Mouse (Mus musculus) stomach, embryonic 14.5 days (tissue): ENCODE measurements around the gene Nhlrc2. TPM values are rescaled to one million over a fixed set of nuclear protein-coding genes. Genes with fewer than 3 reads are reported as not detected.
A peak's percentile ranks its signal among the peaks of the same experiment; 100 is the strongest.

Source experiments
- ATAC-seq: fragments of 200-750 bp; cut with Nextera tagmentation; 2 replicates; pipeline ENCODE4 v1.8.0; 2017; ENCODE audit warnings: low read depth, moderate TSS enrichment; ENCODE audit not compliant: insufficient number of reproducible peaks, insufficient read depth, low FRiP score
- H3K27ac ChIP-seq: fragments of 300-500 bp; sonication (generic); 2 replicates; pipeline ENCODE4 v1.5.1; 2014; ENCODE audit warnings: mild to moderate bottlenecking, low read length, moderate library complexity, mixed read lengths
- H3K27me3 ChIP-seq: fragments of 300-500 bp; sonication (generic); 2 replicates; pipeline ENCODE4 v1.6.1; 2014; ENCODE audit warnings: low read length, control low read depth, mixed read lengths; ENCODE audit not compliant: control insufficient read depth, insufficient read depth
- H3K36me3 ChIP-seq: fragments of 300-500 bp; sonication (generic); 2 replicates; pipeline ENCODE4 v1.6.1; 2014; ENCODE audit warnings: mild to moderate bottlenecking, control low read depth, low read length, moderate library complexity, mixed read lengths; ENCODE audit not compliant: control insufficient read depth, insufficient read depth
- H3K4me1 ChIP-seq: fragments of 300-500 bp; sonication (generic); 2 replicates; pipeline ENCODE4 v1.6.1; 2014; ENCODE audit warnings: low read length, control low read depth, mixed read lengths; ENCODE audit not compliant: control insufficient read depth, insufficient read depth
- H3K4me2 ChIP-seq: fragments of 300-500 bp; sonication (generic); replicated peaks from 2 replicates; pipeline ENCODE4 v1.6.1; 2014; ENCODE audit warnings: low read depth, low read length, control low read depth
- H3K4me3 ChIP-seq: fragments of 300-500 bp; sonication (generic); 2 replicates; pipeline ENCODE4 v1.5.1; 2014; ENCODE audit warnings: low read depth, low read length, control low read depth
- H3K9ac ChIP-seq: fragments of 300-500 bp; sonication (generic); replicated peaks from 2 replicates; pipeline ENCODE4 v1.6.1; 2014; ENCODE audit warnings: low read depth, mild to moderate bottlenecking, control low read depth, low read length, moderate library complexity, mixed read lengths
- H3K9me3 ChIP-seq: fragments of 300-500 bp; sonication (generic); 2 replicates; pipeline ENCODE4 v1.6.1; 2016; ENCODE audit warnings: low read depth, low read length, control low read depth; ENCODE audit not compliant: control insufficient read depth
- WGBS: fragments of 180-500 bp; shearing (Covaris S2); extraction: QIAGEN DNeasy Blood & Tissue Kit; methylation state at CpG from one replicate; pipeline ENCODE4 v1.1.7; 2014; 5-methylcytosine and 5-hydroxymethylcytosine counted together
- polyA plus RNA-seq: library from polyadenylated mRNA; unstranded; fragments of >200 nt; fragmentation: Nextera tagmentation; extraction: Ambion mirVana; gene quantifications from 2 replicates; pipeline ENCODE4 v1.2.1, GENCODE M21; 2014

Nhlrc2 gene
- polyA plus RNA-seq, 1 experiment from 2014 or later = 20.9 TPM

DNA sequence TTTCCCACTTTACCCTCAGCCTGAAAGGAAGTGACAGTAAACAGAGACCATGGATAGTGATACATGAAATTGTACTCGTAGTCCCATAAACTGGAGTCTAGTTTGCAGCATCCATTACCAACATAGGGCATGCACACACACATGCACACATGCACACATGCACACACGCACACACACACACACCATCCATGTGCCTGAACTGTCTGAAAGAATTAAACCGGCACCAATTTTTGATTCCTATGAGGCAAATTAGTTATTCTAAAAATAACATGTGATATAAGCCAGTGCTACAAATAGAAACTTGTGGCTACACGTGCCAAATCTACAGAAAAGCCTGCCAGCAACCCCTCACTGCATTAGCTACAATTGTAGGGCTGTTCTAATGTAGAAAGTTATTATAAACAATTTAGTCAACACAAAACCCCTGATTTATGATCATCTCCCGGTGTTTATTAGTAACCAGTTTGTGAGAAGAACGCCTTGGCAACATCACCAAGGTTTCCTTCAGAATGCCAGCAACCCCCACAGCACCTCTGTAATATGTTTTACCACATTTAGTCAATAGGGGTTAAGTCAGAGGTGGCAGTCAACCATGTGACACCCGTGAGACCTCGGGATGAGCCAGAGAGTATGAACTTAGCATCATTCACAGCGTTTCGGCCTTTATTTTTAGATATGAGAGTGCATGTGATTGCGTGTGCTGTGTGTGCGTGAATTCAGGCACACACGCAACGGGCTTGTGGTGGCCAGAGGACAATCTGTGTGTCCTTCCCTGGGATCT lies 14.6 kb upstream of the Nhlrc2 start:
- Histone ChIP-seq H3K4me1 (0 out of 2 replicates have a peak, but pooled peaks cover 4% of the 10 kb centered on the region), H3K4me2 (no peak overlapping the region), H3K27ac (peak overlapping the region; percentile 52; the same call in 1 of the 2 replicates), H3K27me3 (no peaks in the 10 kb centered on the region), H3K9ac (no peak overlapping the region), H3K9me3 (no peaks in the 10 kb centered on the region), H3K4me3 (no peak overlapping the region), H3K36me3 (peaks cover 13% of the 10 kb centered on the region)
- WGBS = 70% methylated on average over 14 of the region's 14 CpGs
- ATAC-seq = no peak

DNA sequence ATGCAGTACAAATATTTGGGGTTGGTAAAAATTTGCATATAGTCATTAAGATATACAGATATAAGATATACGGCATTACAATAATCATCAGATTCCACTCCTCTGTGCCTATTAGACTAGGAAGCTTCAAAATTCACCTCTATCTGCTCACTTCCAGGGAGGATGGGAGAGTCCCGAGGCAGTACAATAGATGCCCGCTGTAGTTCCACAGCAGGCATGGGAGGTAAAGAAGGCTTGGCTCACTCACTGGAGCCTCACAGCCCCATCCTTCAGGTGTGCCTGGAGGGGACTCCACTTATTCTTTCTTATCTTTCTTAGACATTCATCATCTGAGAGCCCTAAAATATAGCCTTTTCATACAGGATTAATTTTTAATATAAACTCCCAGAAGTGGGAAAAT lies 13.7 kb upstream of the Nhlrc2 start:
- H3K4me1 ChIP-seq = 0 out of 2 replicates have a peak, but pooled peaks cover 4% of the 10 kb centered on the region
- H3K9ac ChIP-seq = no peak overlapping the region
- WGBS = 81% methylated on average over 3 of the region's 3 CpGs
- H3K36me3 ChIP-seq = peaks cover 13% of the 10 kb centered on the region
- ATAC-seq = no peak
- no peak overlapping the region for H3K4me2 ChIP-seq
- no peaks in the 10 kb centered on the region for H3K9me3 ChIP-seq
- H3K4me3 ChIP-seq = no peak overlapping the region
- peak overlapping the region; percentile 69; the same call in 1 of the 2 replicates for H3K27ac ChIP-seq
- H3K27me3 ChIP-seq = no peaks in the 10 kb centered on the region

DNA sequence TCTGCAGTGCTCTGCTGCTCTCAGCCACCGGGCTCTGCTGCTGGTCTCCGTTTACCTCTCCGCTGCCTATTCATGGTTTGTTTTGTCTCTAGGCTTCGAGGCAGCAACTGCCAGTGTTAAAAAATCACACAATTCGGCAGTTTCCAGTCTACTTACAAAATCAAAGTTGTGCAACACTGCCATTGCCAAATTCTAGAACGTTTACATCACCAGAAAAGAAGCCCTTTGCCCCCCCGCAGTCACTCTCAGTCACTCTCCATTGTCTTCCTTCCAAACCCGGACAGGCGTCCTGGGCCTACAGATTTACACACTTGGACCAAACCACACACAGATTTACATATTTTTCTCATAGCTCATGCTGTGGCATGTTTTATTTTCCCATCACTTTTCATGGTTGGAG lies 13.0 kb upstream of the Nhlrc2 start:
- no peak overlapping the region for H3K9ac ChIP-seq
- 0 out of 2 replicates have a peak, but pooled peaks cover 4% of the 10 kb centered on the region for H3K4me1 ChIP-seq
- H3K27me3 ChIP-seq = no peaks in the 10 kb centered on the region
- peaks cover 13% of the 10 kb centered on the region for H3K36me3 ChIP-seq
- no peak overlapping the region for H3K4me2 ChIP-seq
- WGBS = 67% methylated on average over 9 of the region's 9 CpGs
- no peak overlapping the region for H3K4me3 ChIP-seq
- peak overlapping the region; percentile 69 for H3K27ac ChIP-seq
- ATAC-seq = no peak
- no peaks in the 10 kb centered on the region for H3K9me3 ChIP-seq

DNA sequence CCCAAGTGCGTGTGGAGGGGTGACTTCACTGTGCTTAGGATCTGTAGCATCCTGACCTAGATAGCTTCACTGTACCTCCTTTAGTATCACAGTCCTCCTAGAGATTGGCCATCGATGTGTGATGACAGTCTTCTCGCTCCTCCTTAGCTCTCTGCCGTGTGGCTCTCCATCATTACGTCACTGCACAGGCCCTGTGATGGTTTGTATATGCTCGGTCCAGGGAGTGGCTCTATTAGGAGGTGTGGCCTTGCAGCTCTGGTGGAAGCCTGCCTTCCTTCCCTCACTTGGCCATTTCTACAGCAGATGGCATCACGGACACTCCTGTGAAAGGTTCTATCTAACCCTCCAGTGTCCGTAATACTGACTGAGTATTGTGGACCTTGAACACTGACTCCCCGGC lies 12.3 kb upstream of the Nhlrc2 start:
- no peak for ATAC-seq
- H3K27me3 ChIP-seq = no peaks in the 10 kb centered on the region
- H3K27ac ChIP-seq = no peak overlapping the region
- no peaks in the 10 kb centered on the region for H3K9me3 ChIP-seq
- peaks cover 13% of the 10 kb centered on the region for H3K36me3 ChIP-seq
- WGBS = 77% methylated on average over 9 of the region's 9 CpGs
- H3K4me2 ChIP-seq = no peak overlapping the region
- H3K4me3 ChIP-seq = no peak overlapping the region
- 0 out of 2 replicates have a peak, but pooled peaks cover 4% of the 10 kb centered on the region for H3K4me1 ChIP-seq
- no peak overlapping the region for H3K9ac ChIP-seq

DNA sequence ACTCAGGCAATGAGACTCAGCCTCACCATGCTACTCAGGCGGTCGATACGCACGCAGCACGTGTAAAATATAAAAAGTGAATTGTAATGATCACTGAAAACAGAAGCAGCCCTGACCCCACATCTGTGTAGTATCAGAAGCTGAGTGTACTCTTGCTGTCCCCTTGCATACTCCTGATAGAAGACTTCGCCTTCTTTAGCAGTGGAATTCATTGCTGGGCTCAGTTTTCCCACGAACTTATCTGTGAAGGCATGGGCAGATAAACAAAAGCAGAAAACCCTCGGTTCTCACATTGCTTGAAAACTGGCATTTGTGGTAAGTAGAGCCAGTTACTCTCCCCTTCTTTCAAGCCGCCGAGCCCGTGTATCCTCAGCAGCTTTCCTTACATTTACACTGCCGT lies 4.7 kb upstream of the Nhlrc2 start:
- 89% methylated on average over 12 of the region's 12 CpGs for WGBS
- H3K36me3 ChIP-seq = peaks cover 12% of the 10 kb centered on the region
- no peak overlapping the region for H3K4me2 ChIP-seq
- no peak overlapping the region for H3K27ac ChIP-seq
- no peak overlapping the region for H3K4me3 ChIP-seq
- no peak for ATAC-seq
- H3K27me3 ChIP-seq = no peaks in the 10 kb centered on the region
- H3K9ac ChIP-seq = no peak overlapping the region
- no peaks in the 10 kb centered on the region for H3K9me3 ChIP-seq
- peaks cover 5% of the 10 kb centered on the region; the same call in 1 of the 2 replicates for H3K4me1 ChIP-seq

DNA sequence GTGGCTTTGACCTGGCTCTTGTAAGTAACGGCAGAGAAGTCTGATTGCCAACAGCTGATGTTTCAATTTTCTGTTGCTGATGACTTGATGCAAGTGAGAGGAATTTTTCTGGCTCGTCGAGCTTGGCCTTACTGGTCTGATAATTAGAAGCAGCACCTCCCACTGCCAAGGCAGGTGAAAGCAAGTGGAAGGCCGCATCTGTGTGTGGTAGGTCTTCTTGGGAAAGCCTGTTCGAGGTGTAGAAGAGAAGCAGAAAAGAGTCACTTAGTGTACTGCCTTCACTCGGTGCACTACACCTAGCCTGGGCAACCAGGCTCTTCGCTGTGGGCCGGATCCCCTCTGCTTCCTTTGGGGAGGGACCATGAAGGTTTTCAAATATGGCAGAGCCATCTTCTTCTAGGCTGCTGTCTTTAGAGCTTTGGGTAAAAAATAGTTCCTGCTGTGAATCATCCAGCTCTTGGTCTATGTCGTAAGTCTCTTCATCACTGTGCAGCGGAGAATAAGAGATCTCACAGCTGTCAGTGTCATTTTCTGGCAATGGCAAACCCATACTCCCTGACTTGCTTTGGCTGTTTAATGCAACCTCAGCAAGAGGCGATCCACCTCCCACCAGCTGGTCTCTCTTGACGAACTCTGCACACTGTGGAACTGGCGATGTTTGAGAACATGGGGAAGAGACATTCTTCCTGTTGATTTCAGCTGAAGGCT lies 3.2 kb upstream of the Nhlrc2 start:
- Histone ChIP-seq H3K9me3 (no peaks in the 10 kb centered on the region), H3K4me3 (no peak overlapping the region), H3K27ac (peak overlapping the region; percentile 11; the same call in 1 of the 2 replicates), H3K36me3 (peaks cover 12% of the 10 kb centered on the region), H3K27me3 (no peaks in the 10 kb centered on the region), H3K4me2 (no peak overlapping the region), H3K4me1 (peaks cover 8% of the 10 kb centered on the region; the same call in 1 of the 2 replicates), H3K9ac (no peak overlapping the region)
- ATAC-seq = no peak
- WGBS = 81% methylated on average over 13 of the region's 13 CpGs

DNA sequence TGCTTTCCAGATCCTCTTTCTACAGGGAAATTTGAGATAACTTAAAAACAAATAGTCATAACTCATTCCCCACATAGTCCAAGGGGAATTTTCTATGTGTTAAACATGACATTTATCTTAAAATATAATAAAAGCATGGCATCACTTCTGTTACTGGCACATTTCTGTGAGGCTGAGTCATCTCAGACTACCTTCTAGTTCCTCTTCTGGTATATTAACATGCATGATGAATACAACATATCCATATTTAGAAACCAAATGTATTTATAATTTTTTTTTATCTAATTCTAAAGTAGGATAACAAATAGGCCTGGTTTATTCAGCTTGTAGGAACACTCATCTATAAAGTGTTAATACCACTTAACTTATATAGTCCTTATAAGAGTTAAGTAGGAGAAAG lies 2.0 kb upstream of the Nhlrc2 start:
- Histone ChIP-seq H3K4me1 (peaks cover 13% of the 10 kb centered on the region), H3K36me3 (peaks cover 12% of the 10 kb centered on the region), H3K27ac (no peak overlapping the region), H3K27me3 (no peaks in the 10 kb centered on the region), H3K9me3 (no peaks in the 10 kb centered on the region), H3K4me2 (no peak overlapping the region), H3K4me3 (no peak overlapping the region), H3K9ac (no peak overlapping the region)
- ATAC-seq = no peak

DNA sequence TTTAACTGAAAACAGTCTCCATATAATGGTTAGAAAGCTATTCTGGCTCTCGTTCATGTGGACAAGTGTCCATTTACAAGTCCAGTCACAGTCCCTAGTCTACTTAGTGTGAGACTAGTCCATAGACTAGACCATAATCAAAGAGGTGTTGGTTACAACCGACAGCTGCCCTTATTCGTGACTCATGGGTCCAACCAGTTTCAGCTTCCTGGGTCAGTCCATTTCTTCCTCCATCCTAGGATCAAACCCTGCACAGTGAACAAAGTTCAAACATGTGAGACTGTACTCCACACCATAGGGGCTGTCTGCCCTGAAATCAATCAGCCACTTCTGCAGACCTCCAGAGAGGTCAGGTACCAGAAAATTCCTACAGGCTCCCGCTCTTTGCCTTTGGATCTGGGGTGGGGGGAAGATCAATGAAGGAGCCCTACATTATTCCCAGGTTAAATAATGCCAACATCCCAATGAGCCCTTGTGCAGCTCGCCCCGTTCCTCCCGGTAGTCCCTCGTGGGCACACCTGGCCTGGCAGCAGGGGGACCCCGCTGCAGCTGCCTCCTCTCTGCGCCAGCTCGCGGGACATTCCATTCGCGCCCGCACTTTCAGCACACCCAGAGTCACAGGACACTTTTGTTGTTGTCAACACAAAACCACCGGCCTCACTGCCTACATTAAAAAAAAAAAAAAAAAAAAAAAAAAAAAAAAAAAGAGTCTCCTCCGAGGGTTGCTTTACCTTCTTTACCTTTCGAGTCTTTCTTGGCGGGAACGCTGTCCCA lies 418 bp upstream of the Nhlrc2 start, which contains the start of gene Dclre1a:
TSS of gene Dclre1a (minus strand) at position 767 of the 774 bp plus-strand sequence.
- 8% methylated on average over 20 of the region's 20 CpGs for WGBS
- Histone ChIP-seq H3K4me1 (peaks cover 13% of the 10 kb centered on the region), H3K4me2 (peak within 1 kb of the TSS; percentile 58), H3K27me3 (no peaks in the 10 kb centered on the region), H3K9ac (peak within 1 kb of the TSS; percentile 96), H3K36me3 (peaks cover 16% of the 10 kb centered on the region), H3K4me3 (peak within 1 kb of the TSS; percentile 70), H3K9me3 (no peaks in the 10 kb centered on the region), H3K27ac (peak within 1 kb of the TSS; percentile 98)
- peak; percentile 39; the same call in 1 of the 2 replicates for ATAC-seq
